Comparison of ENCODE assay signal across 8 mouse cellular contexts in genomic region chr13:49247232-49247739, GRCm38 (mm10). TPM values are rescaled to one million over a fixed set of nuclear protein-coding genes. Genes with fewer than 3 reads are reported as not detected.
A peak's percentile ranks its signal among the peaks of the same experiment; 100 is the strongest.
DNase-seq lines count a peak whose midpoint lies in the region; ATAC-seq lines count a peak whose summit lies in the region.

No protein-coding gene starts in this region.

- H3K4me3 ChIP-seq in heart, embryonic 11.5 days (ENCODE audit: low read depth, low read length) = peak overlapping the region; percentile 31
- peak overlapping the region; percentile 59 for H3K4me3 ChIP-seq in midbrain, embryonic 10.5 days

- no peak overlapping the region for H3K27ac ChIP-seq in heart, embryonic 11.5 days (ENCODE audit: low read depth, low read length)
- no peak overlapping the region; the same call in 1 of the 2 replicates for H3K27ac ChIP-seq in midbrain, embryonic 10.5 days (replicated peaks)

- no peak for DNase-seq in heart, adult 9 months (ENCODE audit: low spot score in 2 of 2)
- peak; percentile 19 for DNase-seq in R1 (ENCODE audit: low read depth, low spot score)
- peak; percentile 64 for DNase-seq in induced T-regulatory cell, adult 2 months (ENCODE audit: low read depth)
- DNase-seq in midbrain, embryonic 10.5 days (ENCODE audit: low spot score) = no peak
- DNase-seq in right cerebral cortex, postnatal 4 days = no peak
- no peak for DNase-seq in adrenal gland, adult (ENCODE audit: inconsistent age in 2 of 2, low spot score in 1 of 2)

- no peak for ATAC-seq in heart, embryonic 11.5 days (replicated peaks; ENCODE audit: insufficient number of reproducible peaks, low FRiP score, low TSS enrichment)
- no peak for ATAC-seq in activated CD4-positive, CD25-positive, alpha-beta regulatory T cell, adult 4 months

- 28% methylated on average over 12 of the region's 12 CpGs for WGBS in heart, embryonic 11.5 days (ENCODE audit: insufficient replicate concordance)
- 35% methylated on average over 12 of the region's 12 CpGs for WGBS in midbrain, embryonic 10.5 days

- H3K4me2 ChIP-seq in heart, embryonic 11.5 days = peak overlapping the region; percentile 57

- no peak overlapping the region for H3K9ac ChIP-seq in heart, embryonic 11.5 days (ENCODE audit: low read depth, low read length)

- H3K36me3 ChIP-seq in heart, embryonic 11.5 days (ENCODE audit: control insufficient read depth, insufficient read depth, low read length) = no peaks in the 10 kb centered on the region
- H3K36me3 ChIP-seq in midbrain, embryonic 10.5 days = no peaks in the 10 kb centered on the region

- H3K9me3 ChIP-seq in heart, embryonic 11.5 days (replicated peaks; ENCODE audit: control insufficient read depth, low read length) = no peaks in the 10 kb centered on the region
- no peaks in the 10 kb centered on the region for H3K9me3 ChIP-seq in midbrain, embryonic 10.5 days (replicated peaks)

- H3K4me1 ChIP-seq in heart, embryonic 11.5 days (ENCODE audit: control insufficient read depth, insufficient read depth, low read length) = peaks cover 7% of the 10 kb centered on the region; the same call in 1 of the 2 replicates
- H3K4me1 ChIP-seq in midbrain, embryonic 10.5 days = peaks cover 48% of the 10 kb centered on the region

- H3K27me3 ChIP-seq in heart, embryonic 11.5 days (ENCODE audit: control insufficient read depth, insufficient read depth, low read length) = peaks cover 31% of the 10 kb centered on the region
- peaks cover 64% of the 10 kb centered on the region for H3K27me3 ChIP-seq in midbrain, embryonic 10.5 days (ENCODE audit: low read depth, poor library complexity, severe bottlenecking)

RNA-seq across cellular contexts. Expression of gene Susd3, which starts 1.2 kb away (rescaled TPM):
- polyA plus RNA-seq in heart, embryonic 11.5 days (2014; fragmentation: Nextera tagmentation; extraction: Ambion mirVana) = 0.68 and 0.86 TPM in 2 replicates
- 1.0 and 1.2 TPM in 2 replicates for polyA plus RNA-seq in midbrain, embryonic 10.5 days (2016; fragmentation: Nextera tagmentation; extraction: Ambion mirVana)
- 10 to 100 TPM; 61.0 to 67.4 TPM for polyA plus RNA-seq in activated CD4-positive, CD25-positive, alpha-beta regulatory T cell, adult 4 months (2017; shearing (Covaris generic))

RNA-seq across cellular contexts. Expression of gene Card19, which starts 31.4 kb away (rescaled TPM):
- 71.9 and 73.7 TPM in 2 replicates for polyA plus RNA-seq in heart, embryonic 11.5 days (2014; fragmentation: Nextera tagmentation; extraction: Ambion mirVana)
- polyA plus RNA-seq in midbrain, embryonic 10.5 days (2016; fragmentation: Nextera tagmentation; extraction: Ambion mirVana) = 23.1 and 23.3 TPM in 2 replicates
- 10 to 100 TPM; 56.9 to 66.6 TPM for polyA plus RNA-seq in activated CD4-positive, CD25-positive, alpha-beta regulatory T cell, adult 4 months (2017; shearing (Covaris generic))

Comparison
In these comparisons a context has a peak if more than half of its experiments do, and no peak if none do; other contexts are left out.
1. DNase-seq: peak in R1 (single experiment) and induced T-regulatory cell, adult 2 months (single experiment); none in heart, adult 9 months (0 of 2), midbrain, embryonic 10.5 days (single experiment), right cerebral cortex, postnatal 4 days (single experiment) and adrenal gland, adult (0 of 2).
2. RNA of gene Susd3, which starts 1.2 kb away (polyA plus RNA-seq): 61.0 to 67.4 TPM in activated CD4-positive, CD25-positive, alpha-beta regulatory T cell, adult 4 months; 1.0 to 1.2 TPM in midbrain, embryonic 10.5 days and 0.68 to 0.86 TPM in heart, embryonic 11.5 days; every median in the first group is over 10 times any median in the second.